Mouse (Mus musculus) thymus, adult 2 months (tissue): ENCODE data around the gene Klhdc9. TPM values are rescaled to one million over a fixed set of nuclear protein-coding genes. Genes with fewer than 3 reads are reported as not detected.

Experiments
- DNase-seq: peaks from one replicate; pipeline ENCODE4 v3.0.0; 2021
- H3K27ac ChIP-seq: fragments of 200-500 bp; 2 replicates; pipeline ENCODE4 v1.5.1; 2012; ENCODE audit warnings: low read length, control low read depth; ENCODE audit not compliant: control insufficient read depth, insufficient read depth
- H3K27me3 ChIP-seq: fragments of 200-500 bp; 2 replicates; pipeline ENCODE4 v1.6.1; 2012; ENCODE audit warnings: mild to moderate bottlenecking, low read length, moderate library complexity, mixed read lengths; ENCODE audit not compliant: control insufficient read depth, insufficient read depth
- H3K36me3 ChIP-seq: fragments of 200-500 bp; 2 replicates; pipeline ENCODE4 v1.6.1; 2012; ENCODE audit warnings: mild to moderate bottlenecking, low read length, moderate library complexity; ENCODE audit not compliant: control insufficient read depth, insufficient read depth
- H3K4me1 ChIP-seq: fragments of 200-500 bp; replicated peaks from 2 replicates; pipeline ENCODE4 v1.6.1; 2012; ENCODE audit warnings: low read length; ENCODE audit not compliant: control insufficient read depth, insufficient read depth
- H3K4me3 ChIP-seq: fragments of 200-500 bp; 2 replicates; pipeline ENCODE4 v1.5.1; 2012; ENCODE audit warnings: mild to moderate bottlenecking, low read length, control low read depth, moderate library complexity; ENCODE audit not compliant: control insufficient read depth, insufficient read depth
- CTCF ChIP-seq: fragments of 200-500 bp; IDR thresholded peaks from 2 replicates; pipeline ENCODE4 v1.5.1; 2012; ENCODE audit warnings: mild to moderate bottlenecking, control low read depth, low read length, moderate library complexity, borderline replicate concordance; ENCODE audit not compliant: control insufficient read depth, poor library complexity, insufficient read depth; ENCODE audit errors: extremely low read depth
- POLR2A ChIP-seq: fragments of 200-500 bp; IDR thresholded peaks from 2 replicates; pipeline ENCODE4 v1.6.1; 2012; ENCODE audit warnings: mild to moderate bottlenecking, low read length, control low read depth, moderate library complexity; ENCODE audit not compliant: control insufficient read depth, poor library complexity, insufficient read depth; ENCODE audit errors: extremely low read depth
- WGBS: fragments of 180-500 bp; shearing (Covaris S2); methylation state at CpG from one replicate; pipeline ENCODE4 v1.1.7; 2018; 5-methylcytosine and 5-hydroxymethylcytosine counted together
- polyA plus RNA-seq: library from polyadenylated mRNA; depleted of rRNA; stranded (reverse); fragments of >200 nt; gene quantifications from 2 replicates; pipeline ENCODE4 v1.2.3, GENCODE M21; 2012

The Klhdc9 gene
- polyA plus RNA-seq, 1 experiment, result 0.39 TPM

DNA sequence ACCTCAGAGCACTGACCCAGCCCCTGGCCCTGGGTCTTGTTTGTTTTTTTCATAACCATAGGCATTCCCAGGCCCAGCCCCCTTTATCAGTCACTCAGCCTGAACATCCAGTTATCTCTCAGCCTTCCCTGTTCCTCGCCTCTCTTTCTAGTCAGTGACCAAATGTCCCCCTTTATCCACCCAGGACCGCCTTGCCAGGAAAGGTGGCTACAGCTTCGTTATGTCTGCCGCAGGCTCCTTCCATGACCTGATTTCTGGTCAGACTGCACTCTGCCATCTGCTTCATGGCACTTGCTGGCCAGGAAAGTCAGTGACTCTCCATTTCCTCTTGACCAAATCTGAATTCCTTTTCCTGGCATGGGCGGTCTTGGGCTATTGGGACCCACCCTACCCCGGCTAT lies 17.7 kb upstream of the Klhdc9 start:
- TF ChIP-seq CTCF (no peak), POLR2A (no peak)
- H3K27me3 ChIP-seq, result no peaks in the 10 kb centered on the region; the same call in 1 of the 2 replicates
- H3K4me1 ChIP-seq, result peaks cover 4% of the 10 kb centered on the region
- no peak overlapping the region for H3K27ac ChIP-seq
- H3K36me3 ChIP-seq, result no peaks in the 10 kb centered on the region
- H3K4me3 ChIP-seq, result no peak overlapping the region
- no peak for DNase-seq
- WGBS, result 90% methylated on average over 6 of the region's 6 CpGs

DNA sequence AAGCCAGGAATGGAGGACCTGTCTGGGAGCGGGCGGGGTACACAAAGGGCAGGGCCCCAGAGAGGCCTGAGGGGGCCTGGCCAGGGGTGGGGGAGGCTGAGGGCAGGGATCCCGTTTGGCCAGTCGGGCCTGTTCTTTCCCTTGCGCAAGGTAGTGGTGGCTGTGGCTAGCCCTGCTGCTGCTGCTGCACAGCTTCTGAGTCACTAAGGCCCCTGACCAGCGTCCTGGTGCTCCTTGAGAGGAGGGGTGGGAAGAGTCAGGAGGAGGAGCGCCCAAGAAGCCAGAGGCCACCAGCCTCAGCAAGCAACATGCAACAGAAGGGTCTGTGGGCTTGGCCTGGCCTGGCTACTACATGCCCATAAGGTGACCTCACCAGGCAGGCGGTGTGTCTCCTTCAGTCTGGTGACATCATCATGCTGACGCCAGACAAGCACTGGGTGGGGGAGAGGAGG lies 15.1 kb upstream of the Klhdc9 start:
- peaks cover 4% of the 10 kb centered on the region for H3K4me1 ChIP-seq
- WGBS, result 85% methylated on average over 9 of the region's 9 CpGs
- H3K4me3 ChIP-seq, result no peak overlapping the region
- no peak for DNase-seq
- TF ChIP-seq POLR2A (no peak), CTCF (no peak)
- no peaks in the 10 kb centered on the region for H3K27me3 ChIP-seq
- H3K36me3 ChIP-seq, result no peaks in the 10 kb centered on the region
- H3K27ac ChIP-seq, result no peak overlapping the region

DNA sequence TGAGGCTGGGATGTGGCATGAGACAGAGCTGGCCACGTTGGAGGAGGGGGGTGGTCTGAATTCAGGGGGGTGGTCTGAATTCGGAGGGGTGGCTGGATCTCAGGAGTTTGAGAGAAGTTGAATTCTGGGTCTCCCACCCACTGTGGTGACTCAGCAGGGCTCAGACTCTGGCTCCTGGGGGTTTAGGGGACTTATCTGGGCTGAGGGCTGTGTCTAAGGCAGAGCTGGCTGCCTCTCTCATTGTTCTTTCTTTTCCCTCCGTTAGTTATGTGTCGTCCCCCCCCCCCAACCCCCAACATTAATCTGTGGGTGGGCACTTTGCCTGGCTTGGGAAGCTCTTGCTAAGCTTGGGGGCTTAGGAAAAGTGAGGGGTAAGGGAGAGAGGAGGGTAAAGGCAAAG lies 13.3 kb upstream of the Klhdc9 start:
- no peaks in the 10 kb centered on the region for H3K36me3 ChIP-seq
- H3K4me1 ChIP-seq, result no peaks in the 10 kb centered on the region
- no peak for DNase-seq
- H3K27me3 ChIP-seq, result no peaks in the 10 kb centered on the region
- TF ChIP-seq CTCF (no peak), POLR2A (no peak)
- no peak overlapping the region for H3K4me3 ChIP-seq
- 26% methylated on average over 4 of the region's 4 CpGs for WGBS
- no peak overlapping the region for H3K27ac ChIP-seq

- Histone ChIP-seq H3K4me1 (no peaks in the 10 kb centered on the region), H3K27me3 (no peaks in the 10 kb centered on the region), H3K36me3 (no peaks in the 10 kb centered on the region), H3K4me3 (no peak overlapping the region), H3K27ac (no peak overlapping the region)
- WGBS, result 91% methylated on average over 3 of the region's 3 CpGs
- DNase-seq, result no peak
- TF ChIP-seq CTCF (no peak), POLR2A (no peak)
These were observed 12.3 kb upstream of the Klhdc9 start for GRCm38 (mm10) chr1:171372880-171373279.

DNA sequence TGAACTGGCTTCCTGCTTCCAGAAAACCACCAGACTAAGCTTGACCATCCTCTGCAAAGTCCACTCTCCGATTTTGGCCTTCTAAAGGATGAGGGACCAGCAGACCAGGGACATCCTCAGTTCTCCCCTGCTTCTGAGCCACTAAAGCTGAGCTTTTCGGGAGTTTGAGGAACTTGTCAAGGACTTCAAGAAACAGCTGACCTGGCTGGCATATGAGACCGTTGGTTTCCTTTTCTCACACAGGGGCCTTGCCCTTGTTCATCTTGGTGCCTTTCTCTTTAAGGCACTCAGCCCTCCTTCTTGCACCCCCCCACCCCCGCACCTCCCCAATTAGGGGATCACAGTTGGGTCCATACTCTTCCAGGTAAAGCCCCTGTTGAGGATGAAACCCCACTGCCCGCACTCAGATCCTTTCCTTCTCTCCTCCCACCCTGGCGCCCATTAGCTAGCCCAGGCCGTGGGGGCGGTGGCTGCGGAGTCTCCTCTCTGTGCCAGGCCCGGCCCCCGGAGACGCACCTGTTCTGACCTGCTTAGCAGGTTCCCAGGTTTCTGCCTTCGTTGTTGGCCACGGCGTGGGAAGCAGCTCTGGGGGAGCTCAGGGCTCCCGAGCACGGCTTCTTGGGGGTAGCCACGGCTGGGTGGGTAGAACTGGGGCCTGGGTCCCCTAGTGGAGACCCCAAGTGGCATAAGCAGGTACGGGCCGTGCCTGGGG lies 9.4 kb upstream of the Klhdc9 start, which contains the start of gene Nectin4:
Gene Nectin4, plus strand, starts transcription at position 255 of the 712 bp plus-strand sequence.
- Histone ChIP-seq H3K27ac (no peak within 1 kb of the TSS), H3K27me3 (no peaks in the 10 kb centered on the region), H3K36me3 (no peaks in the 10 kb centered on the region), H3K4me3 (no peak within 1 kb of the TSS), H3K4me1 (no peaks in the 10 kb centered on the region)
- TF ChIP-seq CTCF (no peak), POLR2A (no peak)
- no peak for DNase-seq
- 31% methylated on average over 20 of the region's 20 CpGs for WGBS

GRCm38 (mm10) chr1:171365934-171366333 lies 5.3 kb upstream of the Klhdc9 start:
- 84% methylated on average over 7 of the region's 7 CpGs for WGBS
- no peak for TF ChIP-seq CTCF
- no peak for TF ChIP-seq POLR2A
- no peak for DNase-seq
- H3K4me3 ChIP-seq, result no peak overlapping the region
- H3K27me3 ChIP-seq, result no peaks in the 10 kb centered on the region
- no peak overlapping the region for H3K27ac ChIP-seq
- H3K36me3 ChIP-seq, result no peaks in the 10 kb centered on the region
- H3K4me1 ChIP-seq, result no peaks in the 10 kb centered on the region

DNA sequence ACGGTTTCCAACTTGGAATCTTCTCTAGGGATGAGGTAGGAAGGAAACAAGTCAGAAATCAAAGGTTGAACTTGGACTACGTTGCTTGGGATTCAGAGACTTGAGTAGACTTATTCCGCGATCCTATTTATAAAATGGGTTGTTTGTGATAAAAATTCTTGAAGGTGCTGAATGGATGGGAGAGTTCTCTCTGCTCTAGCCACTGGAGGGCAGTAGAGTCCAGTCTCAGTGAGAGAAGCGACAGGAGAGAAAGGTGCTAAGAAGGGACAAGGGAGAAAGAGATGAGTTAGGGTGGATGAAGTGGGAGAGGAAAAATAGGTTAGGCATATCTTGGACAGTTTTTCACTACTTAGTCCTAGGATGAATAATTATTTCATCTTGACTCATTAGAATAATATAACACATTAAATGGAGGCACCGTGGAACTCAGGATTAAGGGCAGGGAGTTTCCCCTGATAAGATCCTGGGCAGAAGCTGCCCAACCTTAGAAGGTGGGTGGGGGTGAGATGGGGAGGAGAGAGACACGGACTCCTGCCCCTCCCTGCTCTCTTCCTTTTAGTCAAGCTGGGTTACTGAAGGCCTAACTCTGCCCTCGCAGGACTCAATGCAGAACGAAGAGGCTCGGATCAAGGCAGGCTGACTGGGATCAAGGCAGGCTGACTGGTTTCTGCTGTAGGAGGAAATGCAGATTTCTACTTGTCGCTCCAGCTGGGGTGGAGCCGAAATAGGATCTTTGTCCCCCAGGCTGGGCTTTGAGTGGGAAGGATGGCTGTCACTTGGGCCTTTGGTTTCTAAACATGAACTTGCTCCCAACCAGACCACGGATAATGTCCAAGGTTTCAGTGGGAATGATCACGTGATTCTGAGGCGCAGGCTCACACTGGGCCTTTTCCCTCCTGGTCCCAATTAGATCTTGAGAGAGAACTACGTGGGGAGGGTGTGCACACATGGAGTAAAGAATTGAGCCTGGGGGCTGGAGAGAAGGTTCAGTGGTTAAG lies 807 bp upstream of the Klhdc9 start:
- DNase-seq, result peak; percentile 78
- 52% methylated on average over 16 of the region's 16 CpGs for WGBS
- no peak overlapping the region for H3K27ac ChIP-seq
- H3K27me3 ChIP-seq, result no peaks in the 10 kb centered on the region
- H3K4me1 ChIP-seq, result peaks cover 6% of the 10 kb centered on the region
- H3K36me3 ChIP-seq, result peaks cover 8% of the 10 kb centered on the region; the same call in 1 of the 2 replicates
- TF ChIP-seq CTCF, result no peak
- TF ChIP-seq POLR2A, result no peak
- peak overlapping the region; percentile 55 for H3K4me3 ChIP-seq
